Mouse (Mus musculus): Measurements from ENCODE around the gene Cachd1. TPM values are rescaled to one million over a fixed set of nuclear protein-coding genes. Genes with fewer than 3 reads are reported as not detected.

The Cachd1 gene
- polyA plus RNA-seq, 1 experiment: 3.9 TPM

- H3ac ChIP-seq (ENCODE audit: control insufficient read depth, insufficient read length): no peak overlapping the region
- H3K4me2 ChIP-seq (ENCODE audit: low read depth): peak overlapping the region; percentile 38
- H3K36me3 ChIP-seq (ENCODE audit: control insufficient read depth, insufficient read depth): no peaks in the 10 kb centered on the region
- no peaks in the 10 kb centered on the region for H3K79me2 ChIP-seq (ENCODE audit: control insufficient read depth, insufficient read depth)
- no peak overlapping the region for H3K4me3 ChIP-seq
- no peak for TF ChIP-seq POLR2AphosphoS2 (IDR thresholded peaks at IDR 0.05; ENCODE audit: insufficient read length, low read depth)
- H3K27me3 ChIP-seq (ENCODE audit: control insufficient read depth, insufficient read depth, insufficient read length): peaks cover 19% of the 10 kb centered on the region
Measured at GRCm38 (mm10) chr4:101071570-101071969, 295.1 kb downstream of the Cachd1 start.

- no peaks in the 10 kb centered on the region for H3K79me2 ChIP-seq (ENCODE audit: control insufficient read depth, insufficient read depth)
- no peak overlapping the region for H3K4me3 ChIP-seq
- no peak for TF ChIP-seq E2F4 (IDR thresholded peaks at IDR 0.05; ENCODE audit: insufficient read depth)
- TF ChIP-seq MAX (IDR thresholded peaks at IDR 0.05; ENCODE audit: low read depth): no peak
- no peak for TF ChIP-seq REST (IDR thresholded peaks at IDR 0.05; ENCODE audit: insufficient read depth, insufficient read length)
- no peak for TF ChIP-seq CEBPB (IDR thresholded peaks at IDR 0.05; ENCODE audit: insufficient read depth, poor library complexity, severe bottlenecking)
- TF ChIP-seq POLR2A (IDR thresholded peaks at IDR 0.05; ENCODE audit: insufficient read length, low read depth): no peak
- TF ChIP-seq POLR2AphosphoS2 (IDR thresholded peaks at IDR 0.05; ENCODE audit: insufficient read length, low read depth): no peak
- TF ChIP-seq MYOG (IDR thresholded peaks at IDR 0.05; ENCODE audit: control insufficient read depth in 1 of 3, insufficient read depth in 1 of 3, insufficient read length in 2 of 3, low read depth in 2 of 3): no peak
- no peak for TF ChIP-seq TCF3 (IDR thresholded peaks at IDR 0.05; ENCODE audit: insufficient read length, low read depth)
- TF ChIP-seq MYOD1 (IDR thresholded peaks at IDR 0.05; ENCODE audit: control insufficient read depth in 1 of 3, insufficient read length in 2 of 3, low read depth in 2 of 3): no peak
- no peak for TF ChIP-seq USF1 (IDR thresholded peaks at IDR 0.05; ENCODE audit: low read depth)
- no peak for TF ChIP-seq SRF (IDR thresholded peaks at IDR 0.05; ENCODE audit: control insufficient read depth, insufficient read length, low read depth)
- TF ChIP-seq TCF12 (IDR thresholded peaks at IDR 0.05; ENCODE audit: insufficient read depth, poor library complexity, severe bottlenecking): no peak
- H3ac ChIP-seq (ENCODE audit: control insufficient read depth, insufficient read length): no peak overlapping the region
- H3K4me2 ChIP-seq (ENCODE audit: low read depth): no peak overlapping the region
- no peaks in the 10 kb centered on the region for H3K36me3 ChIP-seq (ENCODE audit: control insufficient read depth, insufficient read depth)
- H3K27me3 ChIP-seq (ENCODE audit: control insufficient read depth, insufficient read depth, insufficient read length): no peaks in the 10 kb centered on the region
Measured at GRCm38 (mm10) chr4:101076425-101076824, 299.9 kb downstream of the Cachd1 start.

Other genes with a start within 250 kb of the Cachd1 start
- gene Gm10577, start 244.0 kb downstream of the Cachd1 start, polyA plus RNA-seq (2012; fragmentation: generic; extraction: Trizol): not detected